Comparison of ENCODE assay signal across 8 mouse cellular contexts in the genomic region with DNA sequence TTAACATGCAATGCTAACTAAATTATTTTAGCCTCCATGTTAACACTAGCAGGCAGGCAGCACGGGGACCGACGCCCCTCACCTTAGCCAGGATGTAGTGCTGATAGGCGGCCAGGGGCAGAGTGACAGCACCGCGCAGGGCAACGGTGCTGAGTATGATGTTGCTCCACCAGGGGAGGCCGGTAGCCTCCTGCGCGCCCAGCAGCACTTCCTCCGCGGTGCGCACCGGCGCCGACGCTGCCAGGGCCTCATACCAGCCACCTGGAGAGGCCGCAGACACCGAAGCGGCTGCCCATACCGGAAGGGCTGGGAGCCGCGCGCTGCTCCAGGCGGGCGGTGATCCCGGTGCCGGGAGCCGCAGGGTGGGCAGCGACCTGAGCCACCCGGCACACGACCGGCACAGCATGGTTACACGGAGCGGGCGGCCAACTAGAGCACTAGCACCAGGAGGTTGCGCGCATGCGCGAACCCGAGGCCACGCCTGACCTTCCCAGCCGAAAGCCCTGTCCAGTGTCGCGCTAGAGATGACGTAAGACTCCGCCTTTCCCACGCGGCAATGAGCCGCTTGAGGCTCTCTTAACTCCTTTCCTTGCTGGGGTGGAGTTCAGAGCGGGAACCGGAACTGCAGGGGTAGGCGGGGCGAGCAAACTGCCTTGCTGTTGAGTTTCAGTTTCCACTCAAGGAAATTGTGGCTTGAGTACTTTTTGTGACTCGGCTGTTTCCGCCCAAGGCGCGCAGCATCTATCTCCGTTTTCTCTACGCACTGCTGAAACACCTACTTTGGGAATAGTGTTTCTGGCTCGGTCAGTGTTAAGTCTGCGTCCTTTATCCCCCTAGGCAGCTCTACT. TPM values are rescaled to one million over a fixed set of nuclear protein-coding genes. Genes with fewer than 3 reads are reported as not detected.
DNase-seq lines count a peak whose midpoint lies in the region; ATAC-seq lines count a peak whose summit lies in the region.

Gene Cox18 (minus strand): TSS at position 468 of the 848 bp plus-strand sequence.

- H3K4me2 ChIP-seq in hindbrain, embryonic 15.5 days, result peak within 1 kb of the TSS; percentile 72

- no peaks in the 10 kb centered on the region for H3K9me3 ChIP-seq in hindbrain, embryonic 15.5 days

- H3K36me3 ChIP-seq in hindbrain, embryonic 15.5 days, result peaks cover 31% of the 10 kb centered on the region

- DNase-seq in T-cell, adult 2 months (ENCODE audit: low spot score), result peak; percentile 100
- peak; percentile 98 for DNase-seq in cerebellum, postnatal 36 days
- peak; percentile 99 for DNase-seq in frontal cortex, postnatal 36 days (ENCODE audit: low spot score in 2 of 2)
- DNase-seq in left cerebral cortex, adult 11 months (ENCODE audit: low spot score), result peak; percentile 96
- DNase-seq in lung, postnatal 4 days, result peak; percentile 99 to 100
- DNase-seq in retina, postnatal 7 days (ENCODE audit: low read depth, low spot score), result peak; percentile 97
- DNase-seq in urinary bladder, adult 2 months (ENCODE audit: low spot score), result peak; percentile 97

- H3K4me3 ChIP-seq in hindbrain, embryonic 15.5 days, result peak within 1 kb of the TSS; percentile 79

- peak; percentile 98 for ATAC-seq in hindbrain, embryonic 15.5 days (ENCODE audit: low FRiP score, low read depth)

- H3K9ac ChIP-seq in hindbrain, embryonic 15.5 days, result peak within 1 kb of the TSS; percentile 74

- WGBS in hindbrain, embryonic 15.5 days, result under 1% methylated on average over 62 of the region's 62 CpGs

- H3K27ac ChIP-seq in hindbrain, embryonic 15.5 days (replicated peaks), result peak within 1 kb of the TSS; percentile 90

- peaks cover 13% of the 10 kb centered on the region for H3K4me1 ChIP-seq in hindbrain, embryonic 15.5 days (replicated peaks)

- H3K27me3 ChIP-seq in hindbrain, embryonic 15.5 days, result no peaks in the 10 kb centered on the region

RNA-seq across cellular contexts. Expression of gene Cox18, which starts in this region (rescaled TPM):
- 37.4 and 39.4 TPM in 2 replicates for polyA plus RNA-seq in hindbrain, embryonic 15.5 days (2015; fragmentation: Nextera tagmentation; extraction: Ambion mirVana)
- 18.8 and 21.3 TPM in 2 replicates for polyA plus RNA-seq in urinary bladder, adult 2 months (2012; rRNA removed)

Comparison
In these comparisons a context has a peak if more than half of its experiments do, and no peak if none do; other contexts are left out.
1. Peak in every context shown above with its lines: DNase-seq, ATAC-seq, H3K4me3 ChIP-seq and H3K27ac ChIP-seq.